Mouse (Mus musculus): ENCODE measurements around the gene Olfr148. TPM values are rescaled to one million over a fixed set of nuclear protein-coding genes. Genes with fewer than 3 reads are reported as not detected.

Gene Olfr148
- total RNA-seq, 1 experiment from 2014 or later = not detected

Other genes starting within 250 kb of the Olfr148 start
- not detected in 2 replicates for gene Olfr951, start 223.2 kb upstream of the Olfr148 start, total RNA-seq (2017)
- gene Olfr952, start 183.5 kb upstream of the Olfr148 start, total RNA-seq (2017) = not detected in 2 replicates
- gene Olfr954, start 154.0 kb upstream of the Olfr148 start, total RNA-seq (2017) = not detected in 2 replicates
- gene Olfr955, start 138.7 kb upstream of the Olfr148 start, total RNA-seq (2017) = not detected in 2 replicates
- gene Olfr44, start 116.7 kb upstream of the Olfr148 start, total RNA-seq (2017) = 0.12 TPM in 1 of 2 replicates, not detected in the other
- not detected in 2 replicates for gene Olfr957, start 94.8 kb upstream of the Olfr148 start, total RNA-seq (2017)
- gene Olfr958, start 56.6 kb upstream of the Olfr148 start, total RNA-seq (2017) = not detected in 2 replicates
- 0.12 TPM in 1 of 2 replicates, not detected in the other for gene Olfr959, start 35.1 kb upstream of the Olfr148 start, total RNA-seq (2017)
- gene AW551984, start 6.3 kb upstream of the Olfr148 start, total RNA-seq (2017) = not detected in 2 replicates
- gene Olfr960, start 10.7 kb downstream of the Olfr148 start, total RNA-seq (2017) = not detected in 2 replicates
- gene Olfr961, start 34.4 kb downstream of the Olfr148 start, total RNA-seq (2017) = not detected in 2 replicates
- gene Olfr963, start 56.5 kb downstream of the Olfr148 start, total RNA-seq (2017) = not detected in 2 replicates
- gene Olfr149, start 96.5 kb downstream of the Olfr148 start, total RNA-seq (2017) = not detected in 2 replicates
- not detected in 2 replicates for gene Olfr965, start 100.7 kb downstream of the Olfr148 start, total RNA-seq (2017)
- not detected in 2 replicates for gene Olfr150, start 120.3 kb downstream of the Olfr148 start, total RNA-seq (2017)
- gene Olfr967, start 135.6 kb downstream of the Olfr148 start, total RNA-seq (2017) = not detected in 2 replicates
- gene Olfr968, start 172.6 kb downstream of the Olfr148 start, total RNA-seq (2017) = not detected in 2 replicates
- not detected in 2 replicates for gene Olfr969, start 180.3 kb downstream of the Olfr148 start, total RNA-seq (2017)
- not detected in 2 replicates for gene Olfr970, start 198.2 kb downstream of the Olfr148 start, total RNA-seq (2017)
- not detected in 2 replicates for gene Olfr971, start 226.2 kb downstream of the Olfr148 start, total RNA-seq (2017)